Mouse (Mus musculus) adrenal gland, postnatal 14 days (tissue): Measurements from ENCODE around the gene Gldc. TPM values are rescaled to one million over a fixed set of nuclear protein-coding genes. Genes with fewer than 3 reads are reported as not detected.

Source experiments
- DNase-seq: peaks from one replicate; pipeline ENCODE4 v3.0.0; 2021; ENCODE audit warnings: mixed read lengths
- total RNA-seq: library from RNA; stranded (reverse); gene quantifications from 2 replicates; pipeline ENCODE4 v1.2.3, GENCODE M21; 2021

Gene Gldc
- total RNA-seq, 1 experiment from 2014 or later, result 15.3 TPM

- no peak for DNase-seq
These were observed 17.0 kb downstream of the Gldc start for GRCm38 (mm10) chr19:30158189-30158588.

GRCm38 (mm10) chr19:30157031-30157687 lies 18.1 kb downstream of the Gldc start:
- DNase-seq, result no peak

- DNase-seq, result no peak
These were observed 21.5 kb downstream of the Gldc start for GRCm38 (mm10) chr19:30153729-30154128.

- DNase-seq, result peak; percentile 70
These were observed 23.9 kb downstream of the Gldc start for GRCm38 (mm10) chr19:30151290-30151689.

GRCm38 (mm10) chr19:30149238-30149805 lies 25.9 kb downstream of the Gldc start:
- DNase-seq, result no peak

- DNase-seq, result no peak
These were observed 27.9 kb downstream of the Gldc start for GRCm38 (mm10) chr19:30147306-30147705.

GRCm38 (mm10) chr19:30146761-30147160 lies 28.5 kb downstream of the Gldc start:
- no peak for DNase-seq

- DNase-seq, result no peak
These were observed 30.1 kb downstream of the Gldc start for GRCm38 (mm10) chr19:30145106-30145505.

- no peak for DNase-seq
These were observed 38.9 kb downstream of the Gldc start for GRCm38 (mm10) chr19:30136308-30136707.

GRCm38 (mm10) chr19:30128177-30128576 lies 47.1 kb downstream of the Gldc start:
- no peak for DNase-seq

- DNase-seq, result no peak
These were observed 49.6 kb downstream of the Gldc start for GRCm38 (mm10) chr19:30125670-30126059.

- no peak for DNase-seq
These were observed 50.1 kb downstream of the Gldc start for GRCm38 (mm10) chr19:30124999-30125669.

GRCm38 (mm10) chr19:30118344-30119312 lies 56.6 kb downstream of the Gldc start:
- DNase-seq, result no peak

GRCm38 (mm10) chr19:30117775-30118174 lies 57.5 kb downstream of the Gldc start:
- DNase-seq, result no peak

GRCm38 (mm10) chr19:30117241-30117640 lies 58.0 kb downstream of the Gldc start:
- no peak for DNase-seq

- no peak for DNase-seq
These were observed 59.6 kb downstream of the Gldc start for GRCm38 (mm10) chr19:30115606-30116005.

GRCm38 (mm10) chr19:30114919-30115441 lies 60.2 kb downstream of the Gldc start:
- DNase-seq, result peak; percentile 23

GRCm38 (mm10) chr19:30112961-30113688 lies 62.1 kb downstream of the Gldc start:
- no peak for DNase-seq

- DNase-seq, result no peak
These were observed 63.8 kb downstream of the Gldc start for GRCm38 (mm10) chr19:30111421-30111820.

GRCm38 (mm10) chr19:30109122-30109521 lies 66.1 kb downstream of the Gldc start:
- no peak for DNase-seq

GRCm38 (mm10) chr19:30108616-30109015 lies 66.6 kb downstream of the Gldc start:
- DNase-seq, result no peak
